In genomic region chr4:119539836-119540532, GRCm38 (mm10) we compare ENCODE assay signal across 8 mouse cellular contexts. TPM values are rescaled to one million over a fixed set of nuclear protein-coding genes. Genes with fewer than 3 reads are reported as not detected.
DNase-seq lines count a peak whose midpoint lies in the region; ATAC-seq and TF ChIP-seq lines count a peak whose summit lies in the region.

No protein-coding gene starts in this region.

- no peaks in the 10 kb centered on the region for H3K36me3 ChIP-seq in intestine, embryonic 14.5 days (ENCODE audit: control insufficient read depth, insufficient read depth, low read length)
- no peaks in the 10 kb centered on the region for H3K36me3 ChIP-seq in liver, embryonic 13.5 days
- no peaks in the 10 kb centered on the region for H3K36me3 ChIP-seq in myocyte (ENCODE audit: control insufficient read depth, insufficient read depth)
- no peaks in the 10 kb centered on the region for H3K36me3 ChIP-seq in stomach, embryonic 15.5 days

- ATAC-seq in intestine, embryonic 14.5 days (replicated peaks; ENCODE audit: low FRiP score, low TSS enrichment, low read depth) = peak; percentile 79
- peak; percentile 71; the same call in 1 of the 2 replicates for ATAC-seq in liver, embryonic 13.5 days (ENCODE audit: low read depth)
- peak; percentile 70 for ATAC-seq in stomach, embryonic 15.5 days (ENCODE audit: insufficient read depth, low FRiP score, low read depth)

- H3K27ac ChIP-seq in intestine, embryonic 14.5 days (ENCODE audit: low read depth) = peak overlapping the region; percentile 98
- peak overlapping the region; percentile 85 for H3K27ac ChIP-seq in liver, embryonic 13.5 days
- H3K27ac ChIP-seq in stomach, embryonic 15.5 days = peak overlapping the region; percentile 94

- no peaks in the 10 kb centered on the region for H3K9me3 ChIP-seq in intestine, embryonic 14.5 days (ENCODE audit: control insufficient read depth, low read length)
- H3K9me3 ChIP-seq in liver, embryonic 13.5 days (replicated peaks) = no peaks in the 10 kb centered on the region
- H3K9me3 ChIP-seq in stomach, embryonic 15.5 days = no peaks in the 10 kb centered on the region

- peak overlapping the region; percentile 100 for H3K4me3 ChIP-seq in intestine, embryonic 14.5 days (ENCODE audit: low read depth, low read length)
- H3K4me3 ChIP-seq in liver, embryonic 13.5 days (replicated peaks) = peak overlapping the region; percentile 96
- peak overlapping the region; percentile 44 for H3K4me3 ChIP-seq in myocyte
- peak overlapping the region; percentile 89 for H3K4me3 ChIP-seq in stomach, embryonic 15.5 days (replicated peaks)

- 1% methylated on average over 71 of the region's 76 CpGs for WGBS in intestine, embryonic 14.5 days
- WGBS in liver, embryonic 13.5 days (ENCODE audit: insufficient replicate concordance) = under 1% methylated on average over 43 of the region's 76 CpGs
- WGBS in stomach, embryonic 15.5 days = under 1% methylated on average over 29 of the region's 76 CpGs

- no peaks in the 10 kb centered on the region for H3K27me3 ChIP-seq in intestine, embryonic 14.5 days (replicated peaks; ENCODE audit: control insufficient read depth, insufficient read depth, low read length)
- H3K27me3 ChIP-seq in liver, embryonic 13.5 days = no peaks in the 10 kb centered on the region
- no peaks in the 10 kb centered on the region for H3K27me3 ChIP-seq in myocyte (ENCODE audit: control insufficient read depth, insufficient read depth, insufficient read length)
- no peaks in the 10 kb centered on the region for H3K27me3 ChIP-seq in stomach, embryonic 15.5 days (replicated peaks)

- DNase-seq in 3134 (ENCODE audit: extremely low read depth, insufficient read length, low spot score) (peak; percentile 74), NIH3T3 (ENCODE audit: low read depth) (peak; percentile 81)
- DNase-seq in embryo, embryonic 10 days (ENCODE audit: low spot score) = peak; percentile 64
- DNase-seq in gastrocnemius, postnatal 10 days = peak; percentile 61
- DNase-seq in intestine, embryonic 14.5 days (ENCODE audit: low spot score) = peak; percentile 84
- peak; percentile 36 for DNase-seq in liver, embryonic 13.5 days

- peaks cover 8% of the 10 kb centered on the region; the same call in 1 of the 2 replicates for H3K4me1 ChIP-seq in intestine, embryonic 14.5 days (replicated peaks; ENCODE audit: control insufficient read depth, insufficient read depth, low read length)
- H3K4me1 ChIP-seq in liver, embryonic 13.5 days (replicated peaks) = peaks cover 37% of the 10 kb centered on the region
- peaks cover 4% of the 10 kb centered on the region; the same call in 1 of the 2 replicates for H3K4me1 ChIP-seq in stomach, embryonic 15.5 days

- peak; percentile 56 for TF ChIP-seq POLR2A in myocyte (IDR thresholded peaks at IDR 0.05; ENCODE audit: insufficient read length, low read depth)

- peaks cover 50% of the 10 kb centered on the region for H3K79me2 ChIP-seq in myocyte (ENCODE audit: control insufficient read depth, insufficient read depth)

- peak overlapping the region; percentile 94 for H3K9ac ChIP-seq in intestine, embryonic 14.5 days (ENCODE audit: low read length)
- H3K9ac ChIP-seq in liver, embryonic 13.5 days = peak overlapping the region; percentile 92
- H3K9ac ChIP-seq in stomach, embryonic 15.5 days = peak overlapping the region; percentile 89

- peak overlapping the region; percentile 99 for H3ac ChIP-seq in myocyte (ENCODE audit: control insufficient read depth, insufficient read length)

- H3K4me2 ChIP-seq in intestine, embryonic 14.5 days (ENCODE audit: low read length) = peak overlapping the region; percentile 83
- H3K4me2 ChIP-seq in liver, embryonic 13.5 days = peak overlapping the region; percentile 98
- H3K4me2 ChIP-seq in myocyte (ENCODE audit: low read depth) = peak overlapping the region; percentile 87
- H3K4me2 ChIP-seq in stomach, embryonic 15.5 days = peak overlapping the region; percentile 77

TF ChIP-seq in myocyte, 11 proteins besides CTCF, POLR2A, EP300 and RAD21:
- no peak for TF ChIP-seq TCF12 (IDR thresholded peaks at IDR 0.05; ENCODE audit: insufficient read depth, poor library complexity, severe bottlenecking)
- TF ChIP-seq MAX (IDR thresholded peaks at IDR 0.05; ENCODE audit: low read depth) = peak; percentile 80
- peak in 2 of 3 experiments; percentile 83 to 97 for TF ChIP-seq MYOD1 (IDR thresholded peaks at IDR 0.05; ENCODE audit: control insufficient read depth in 1 of 3, insufficient read length in 2 of 3, low read depth in 2 of 3)
- TF ChIP-seq USF1 (IDR thresholded peaks at IDR 0.05; ENCODE audit: low read depth) = peak; percentile 81
- no peak for TF ChIP-seq REST (IDR thresholded peaks at IDR 0.05; ENCODE audit: insufficient read depth, insufficient read length)
- peak; percentile 56 for TF ChIP-seq POLR2AphosphoS2 (IDR thresholded peaks at IDR 0.05; ENCODE audit: insufficient read length, low read depth)
- no peak for TF ChIP-seq MYOG (IDR thresholded peaks at IDR 0.05; ENCODE audit: control insufficient read depth in 1 of 3, insufficient read depth in 1 of 3, insufficient read length in 2 of 3, low read depth in 2 of 3)

RNA-seq across cellular contexts. Expression of gene Frg2f1, which starts 0.7 kb away (rescaled TPM):
- total RNA-seq in gastrocnemius, postnatal 10 days (2021) = 1 to 10 TPM; 6.8 to 7.8 TPM
- polyA plus RNA-seq in intestine, embryonic 14.5 days (2014; fragmentation: Nextera tagmentation; extraction: Ambion mirVana) = 4.4 and 6.1 TPM in 2 replicates
- polyA plus RNA-seq in liver, embryonic 13.5 days (2015; fragmentation: Nextera tagmentation; extraction: Ambion mirVana) = 0.58 and 0.63 TPM in 2 replicates
- 3.3 TPM for polyA plus RNA-seq in myocyte (2012; fragmentation: generic; extraction: Trizol)
- 2.9 and 3.2 TPM in 2 replicates for polyA plus RNA-seq in stomach, embryonic 15.5 days (2015; fragmentation: Nextera tagmentation; extraction: Ambion mirVana)

RNA-seq across cellular contexts. Expression of gene Foxj3, which starts 3.2 kb away (rescaled TPM):
- total RNA-seq in gastrocnemius, postnatal 10 days (2021) = 10 to 100 TPM; 32.1 to 38.2 TPM
- 21.2 and 23.8 TPM in 2 replicates for polyA plus RNA-seq in intestine, embryonic 14.5 days (2014; fragmentation: Nextera tagmentation; extraction: Ambion mirVana)
- 5.4 and 7.4 TPM in 2 replicates for polyA plus RNA-seq in liver, embryonic 13.5 days (2015; fragmentation: Nextera tagmentation; extraction: Ambion mirVana)
- 13.1 TPM for polyA plus RNA-seq in myocyte (2012; fragmentation: generic; extraction: Trizol)
- 18.2 and 23.6 TPM in 2 replicates for polyA plus RNA-seq in stomach, embryonic 15.5 days (2015; fragmentation: Nextera tagmentation; extraction: Ambion mirVana)

RNA-seq across cellular contexts. Expression of gene Rimkla, which starts 47.6 kb away (rescaled TPM):
- under 1 TPM; 0.41 to 0.47 TPM for total RNA-seq in gastrocnemius, postnatal 10 days (2021)
- polyA plus RNA-seq in intestine, embryonic 14.5 days (2014; fragmentation: Nextera tagmentation; extraction: Ambion mirVana) = 1.0 and 1.4 TPM in 2 replicates
- polyA plus RNA-seq in liver, embryonic 13.5 days (2015; fragmentation: Nextera tagmentation; extraction: Ambion mirVana) = 0.05 TPM in 2 replicates
- not detected for polyA plus RNA-seq in myocyte (2012; fragmentation: generic; extraction: Trizol)
- 0.82 and 0.92 TPM in 2 replicates for polyA plus RNA-seq in stomach, embryonic 15.5 days (2015; fragmentation: Nextera tagmentation; extraction: Ambion mirVana)

Comparison
In these comparisons a context has a peak if more than half of its experiments do, and no peak if none do; other contexts are left out.
1. Peak in every context shown above with its lines: DNase-seq, ATAC-seq, H3K4me3 ChIP-seq and H3K27ac ChIP-seq.
2. H3K4me3 ChIP-seq: peak in every context shown above with its lines; median percentile 100 in intestine, embryonic 14.5 days; 96 in liver, embryonic 13.5 days; 89 in stomach, embryonic 15.5 days; 44 in myocyte.